Comparison of ENCODE assay signal across 13 mouse cellular contexts in the genomic region with DNA sequence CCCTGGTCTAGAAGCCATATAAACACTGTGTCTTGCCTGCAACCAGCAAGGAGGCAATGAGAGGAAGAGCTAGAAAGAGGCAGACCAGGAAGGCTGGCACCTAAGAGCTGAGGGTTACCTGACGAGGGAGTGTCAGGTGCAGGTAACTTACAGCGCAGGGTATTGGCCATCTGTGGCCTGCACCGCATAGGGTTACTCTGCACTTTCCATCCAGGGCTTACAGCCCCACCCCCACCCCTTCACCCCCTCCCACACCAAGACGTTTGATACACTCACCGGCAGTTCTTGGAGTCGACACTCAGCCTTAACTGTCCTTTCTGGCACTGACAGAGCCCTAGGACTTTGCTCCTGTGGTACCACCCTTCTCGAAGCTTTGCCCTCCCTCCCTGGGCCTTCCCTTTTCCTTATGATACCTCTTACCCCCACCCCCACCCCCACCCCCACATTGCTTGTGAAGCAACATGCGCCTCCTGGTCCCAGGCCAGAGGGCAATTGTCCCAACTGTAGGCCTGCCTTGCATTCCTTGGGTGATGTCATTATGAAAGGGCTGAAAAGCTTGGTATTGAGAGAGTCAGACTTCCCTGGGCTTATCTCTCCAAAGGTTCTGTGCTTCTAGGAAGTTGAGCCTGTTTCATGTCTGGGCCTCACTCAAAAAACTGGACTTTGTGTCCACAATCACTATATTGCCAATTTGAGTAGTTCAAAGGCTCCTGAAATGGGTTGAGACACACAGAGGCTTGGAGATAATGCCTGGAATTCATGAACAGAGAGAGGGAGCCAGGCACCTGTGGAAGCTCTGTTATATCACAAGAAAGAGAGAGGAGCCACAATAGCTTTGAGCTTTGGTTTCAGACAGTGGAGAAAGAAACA. TPM values are rescaled to one million over a fixed set of nuclear protein-coding genes. Genes with fewer than 3 reads are reported as not detected.
DNase-seq lines count a peak whose midpoint lies in the region; ATAC-seq lines count a peak whose summit lies in the region.
"Had no signal": no experiment of that assay in that cellular context is flagged by ENCODE, and none has a peak within 500 bp of the region (broad histone marks: within the 10 kb centered on the region; RNA-seq: fewer than 3 reads in every experiment).

No protein-coding gene starts in this region.

- no peak overlapping the region for H3K27ac ChIP-seq in embryonic facial prominence, embryonic 15.5 days (replicated peaks)
- no peak overlapping the region for H3K27ac ChIP-seq in hindbrain, embryonic 14.5 days
- H3K27ac ChIP-seq: hindbrain, postnatal 0 days; liver, embryonic 13.5 days; midbrain, embryonic 15.5 days had no signal

- 0 out of 2 replicates have a peak, but pooled peaks have one; percentile 24 for ATAC-seq in embryonic facial prominence, embryonic 15.5 days (ENCODE audit: insufficient number of reproducible peaks, low FRiP score, low TSS enrichment, low read depth)
- ATAC-seq in hindbrain, embryonic 14.5 days (ENCODE audit: low FRiP score): no peak
- ATAC-seq: hindbrain, postnatal 0 days; midbrain, embryonic 15.5 days had no signal

- H3K36me3 ChIP-seq in embryonic facial prominence, embryonic 15.5 days: no peaks in the 10 kb centered on the region
- no peaks in the 10 kb centered on the region for H3K36me3 ChIP-seq in hindbrain, embryonic 14.5 days (replicated peaks; ENCODE audit: control insufficient read depth, insufficient read depth)
- H3K36me3 ChIP-seq: liver, embryonic 13.5 days; midbrain, embryonic 15.5 days had no signal

- no peak overlapping the region for H3K4me3 ChIP-seq in embryonic facial prominence, embryonic 15.5 days (replicated peaks)
- H3K4me3 ChIP-seq in hindbrain, embryonic 14.5 days (replicated peaks; ENCODE audit: low read length): no peak overlapping the region
- H3K4me3 ChIP-seq: liver, embryonic 13.5 days; midbrain, embryonic 15.5 days had no signal

- WGBS in embryonic facial prominence, embryonic 15.5 days: 63% methylated on average over 8 of the region's 8 CpGs
- WGBS in hindbrain, embryonic 14.5 days: 83% methylated on average over 8 of the region's 8 CpGs

- no peak overlapping the region for H3K9ac ChIP-seq in embryonic facial prominence, embryonic 15.5 days
- H3K9ac ChIP-seq in hindbrain, embryonic 14.5 days: no peak overlapping the region
- H3K9ac ChIP-seq: liver, embryonic 13.5 days; midbrain, embryonic 15.5 days had no signal

- no peaks in the 10 kb centered on the region for H3K27me3 ChIP-seq in embryonic facial prominence, embryonic 15.5 days
- no peaks in the 10 kb centered on the region for H3K27me3 ChIP-seq in hindbrain, embryonic 14.5 days (ENCODE audit: control insufficient read depth, insufficient read depth, low read length)
- H3K27me3 ChIP-seq: liver, embryonic 13.5 days; midbrain, embryonic 15.5 days had no signal

- H3K4me2 ChIP-seq in embryonic facial prominence, embryonic 15.5 days (replicated peaks): no peak overlapping the region
- H3K4me2 ChIP-seq in hindbrain, embryonic 14.5 days (replicated peaks): no peak overlapping the region
- H3K4me2 ChIP-seq: liver, embryonic 13.5 days; midbrain, embryonic 15.5 days had no signal

- DNase-seq in kidney, postnatal 10 days: peak; percentile 19
- DNase-seq in kidney, postnatal 14 days: no peak
- peak; percentile 67 to 73 for DNase-seq in heart, postnatal 10 days
- peak; percentile 50 to 77 for DNase-seq in lung, postnatal 4 days
- no peak for DNase-seq in B cell, adult 2 months
- no peak for DNase-seq in hindbrain, embryonic 14.5 days (ENCODE audit: low spot score)
- DNase-seq in urinary bladder, postnatal 14 days (ENCODE audit: low spot score): no peak
- DNase-seq: cerebellum, adult 8-10 months; layer of hippocampus, postnatal 36 days; liver, embryonic 13.5 days had no signal

- intact Hi-C loops in heart, postnatal 10 days (cut with DNase I): no loop called here

- H3K9me3 ChIP-seq in embryonic facial prominence, embryonic 15.5 days (replicated peaks): no peaks in the 10 kb centered on the region
- H3K9me3 ChIP-seq in hindbrain, embryonic 14.5 days (ENCODE audit: control insufficient read depth, low read length): no peaks in the 10 kb centered on the region
- H3K9me3 ChIP-seq: liver, embryonic 13.5 days; midbrain, embryonic 15.5 days had no signal

- no peaks in the 10 kb centered on the region for H3K4me1 ChIP-seq in embryonic facial prominence, embryonic 15.5 days
- 0 out of 2 replicates have a peak, but pooled peaks cover 8% of the 10 kb centered on the region for H3K4me1 ChIP-seq in hindbrain, embryonic 14.5 days (replicated peaks; ENCODE audit: control insufficient read depth, insufficient read depth, low read length)

RNA-seq across cellular contexts. Expression of a gene that starts 43.7 kb away (rescaled TPM):
- 1.2 and 1.3 TPM in 2 replicates for polyA plus RNA-seq in embryonic facial prominence, embryonic 15.5 days (2015; fragmentation: Nextera tagmentation; extraction: Ambion mirVana)
- 10 to 100 TPM; 12.9 to 16.4 TPM for total RNA-seq in heart, postnatal 10 days (2021)
- 3.3 and 3.5 TPM in 2 replicates for polyA plus RNA-seq in hindbrain, embryonic 14.5 days (2014; fragmentation: Nextera tagmentation; extraction: Ambion mirVana)

Comparison
In these comparisons a context has a peak if more than half of its experiments do, and no peak if none do; other contexts are left out.
1. DNase-seq: peak in kidney, postnatal 10 days (single experiment), heart, postnatal 10 days (2 of 2) and lung, postnatal 4 days (2 of 2); none in kidney, postnatal 14 days (single experiment), B cell, adult 2 months (0 of 2), hindbrain, embryonic 14.5 days (single experiment) and urinary bladder, postnatal 14 days (single experiment).